Mouse (Mus musculus): ENCODE measurements around the gene Zc3h12c. TPM values are rescaled to one million over a fixed set of nuclear protein-coding genes. Genes with fewer than 3 reads are reported as not detected.

The Zc3h12c gene
- polyA plus RNA-seq, 1 experiment from 2014 or later, result 9.9 TPM

- WGBS, result 94% methylated on average over 4 of the region's 4 CpGs
Observed at GRCm38 (mm10) chr9:52190907-52191306, 22.5 kb upstream of the Zc3h12c start.

GRCm38 (mm10) chr9:52188106-52188505, 19.7 kb upstream of the Zc3h12c start:
- Histone ChIP-seq H3K27ac (ENCODE audit: low read depth, low read length) (peak overlapping the region; percentile 52; the same call in 1 of the 2 replicates), H3K4me1 (ENCODE audit: control insufficient read depth, insufficient read depth, low read length) (0 out of 2 replicates have a peak, but pooled peaks cover 2% of the 10 kb centered on the region), H3K4me3 (ENCODE audit: low read depth, low read length) (no peak overlapping the region), H3K36me3 (ENCODE audit: control insufficient read depth, insufficient read depth, low read length) (no peaks in the 10 kb centered on the region), H3K9me3 (replicated peaks; ENCODE audit: control insufficient read depth, low read length) (no peaks in the 10 kb centered on the region), H3K4me2 (ENCODE audit: low read length) (peak overlapping the region; percentile 24), H3K27me3 (replicated peaks; ENCODE audit: control insufficient read depth, insufficient read depth, low read length) (no peaks in the 10 kb centered on the region), H3K9ac (ENCODE audit: low read length) (peak overlapping the region; percentile 29; the same call in 1 of the 2 replicates)
- WGBS, result 5% methylated on average over 8 of the region's 8 CpGs
- DNase-seq (ENCODE audit: low spot score) (peak; percentile 79), ATAC-seq (peak; percentile 93)

More at GRCm38 (mm10) chr9:52190907-52191306, 22.5 kb upstream of the Zc3h12c start:
- Histone ChIP-seq H3K4me3 (ENCODE audit: low read depth, low read length) (no peak overlapping the region), H3K4me2 (ENCODE audit: low read length) (no peak overlapping the region), H3K27me3 (replicated peaks; ENCODE audit: control insufficient read depth, insufficient read depth, low read length) (no peaks in the 10 kb centered on the region), H3K27ac (ENCODE audit: low read depth, low read length) (no peak overlapping the region), H3K9ac (ENCODE audit: low read length) (no peak overlapping the region), H3K36me3 (ENCODE audit: control insufficient read depth, insufficient read depth, low read length) (no peaks in the 10 kb centered on the region), H3K4me1 (ENCODE audit: control insufficient read depth, insufficient read depth, low read length) (0 out of 2 replicates have a peak, but pooled peaks cover 2% of the 10 kb centered on the region), H3K9me3 (replicated peaks; ENCODE audit: control insufficient read depth, low read length) (no peaks in the 10 kb centered on the region)
- DNase-seq (ENCODE audit: low spot score) (no peak), ATAC-seq (no peak)

- Histone ChIP-seq H3K9ac (ENCODE audit: low read length) (no peak overlapping the region), H3K36me3 (ENCODE audit: control insufficient read depth, insufficient read depth, low read length) (no peaks in the 10 kb centered on the region), H3K4me3 (ENCODE audit: low read depth, low read length) (no peak overlapping the region), H3K9me3 (replicated peaks; ENCODE audit: control insufficient read depth, low read length) (no peaks in the 10 kb centered on the region), H3K4me1 (ENCODE audit: control insufficient read depth, insufficient read depth, low read length) (0 out of 2 replicates have a peak, but pooled peaks cover 2% of the 10 kb centered on the region), H3K4me2 (ENCODE audit: low read length) (no peak overlapping the region), H3K27me3 (replicated peaks; ENCODE audit: control insufficient read depth, insufficient read depth, low read length) (no peaks in the 10 kb centered on the region), H3K27ac (ENCODE audit: low read depth, low read length) (no peak overlapping the region)
- WGBS, result 79% methylated on average over 3 of the region's 3 CpGs
- ATAC-seq (no peak), DNase-seq (ENCODE audit: low spot score) (no peak)
Observed at GRCm38 (mm10) chr9:52186296-52186941, 18.0 kb upstream of the Zc3h12c start.

GRCm38 (mm10) chr9:52181419-52181818, 13.0 kb upstream of the Zc3h12c start:
- Histone ChIP-seq H3K27me3 (replicated peaks; ENCODE audit: control insufficient read depth, insufficient read depth, low read length) (no peaks in the 10 kb centered on the region), H3K4me1 (ENCODE audit: control insufficient read depth, insufficient read depth, low read length) (no peaks in the 10 kb centered on the region), H3K9ac (ENCODE audit: low read length) (no peak overlapping the region), H3K4me3 (ENCODE audit: low read depth, low read length) (no peak overlapping the region), H3K27ac (ENCODE audit: low read depth, low read length) (no peak overlapping the region), H3K36me3 (ENCODE audit: control insufficient read depth, insufficient read depth, low read length) (no peaks in the 10 kb centered on the region), H3K9me3 (replicated peaks; ENCODE audit: control insufficient read depth, low read length) (no peaks in the 10 kb centered on the region), H3K4me2 (ENCODE audit: low read length) (no peak overlapping the region)
- WGBS, result 85% methylated on average over 2 of the region's 2 CpGs
- DNase-seq (ENCODE audit: low spot score) (no peak), ATAC-seq (no peak)

GRCm38 (mm10) chr9:52180851-52181250, 12.5 kb upstream of the Zc3h12c start:
- no peaks in the 10 kb centered on the region for H3K9me3 ChIP-seq (replicated peaks; ENCODE audit: control insufficient read depth, low read length)
- H3K4me2 ChIP-seq (ENCODE audit: low read length), result no peak overlapping the region
- 89% methylated on average over 6 of the region's 6 CpGs for WGBS
- H3K4me1 ChIP-seq (ENCODE audit: control insufficient read depth, insufficient read depth, low read length), result no peaks in the 10 kb centered on the region
- no peak for DNase-seq (ENCODE audit: low spot score)
- H3K36me3 ChIP-seq (ENCODE audit: control insufficient read depth, insufficient read depth, low read length), result no peaks in the 10 kb centered on the region
- no peaks in the 10 kb centered on the region for H3K27me3 ChIP-seq (replicated peaks; ENCODE audit: control insufficient read depth, insufficient read depth, low read length)
- ATAC-seq, result no peak
- no peak overlapping the region for H3K4me3 ChIP-seq (ENCODE audit: low read depth, low read length)
- no peak overlapping the region for H3K9ac ChIP-seq (ENCODE audit: low read length)
- H3K27ac ChIP-seq (ENCODE audit: low read depth, low read length), result no peak overlapping the region

- Histone ChIP-seq H3K36me3 (ENCODE audit: control insufficient read depth, insufficient read depth, low read length) (no peaks in the 10 kb centered on the region), H3K4me1 (ENCODE audit: control insufficient read depth, insufficient read depth, low read length) (no peaks in the 10 kb centered on the region), H3K27me3 (replicated peaks; ENCODE audit: control insufficient read depth, insufficient read depth, low read length) (no peaks in the 10 kb centered on the region), H3K9me3 (replicated peaks; ENCODE audit: control insufficient read depth, low read length) (no peaks in the 10 kb centered on the region), H3K4me3 (ENCODE audit: low read depth, low read length) (no peak overlapping the region), H3K9ac (ENCODE audit: low read length) (no peak overlapping the region), H3K4me2 (ENCODE audit: low read length) (no peak overlapping the region), H3K27ac (ENCODE audit: low read depth, low read length) (no peak overlapping the region)
- DNase-seq (ENCODE audit: low spot score), result no peak
- no peak for ATAC-seq
- 92% methylated on average over 4 of the region's 4 CpGs for WGBS
Observed at GRCm38 (mm10) chr9:52175257-52175859, 7.0 kb upstream of the Zc3h12c start.

GRCm38 (mm10) chr9:52174671-52175111, 6.3 kb upstream of the Zc3h12c start:
- no peaks in the 10 kb centered on the region for H3K4me1 ChIP-seq (ENCODE audit: control insufficient read depth, insufficient read depth, low read length)
- H3K36me3 ChIP-seq (ENCODE audit: control insufficient read depth, insufficient read depth, low read length), result no peaks in the 10 kb centered on the region
- H3K27me3 ChIP-seq (replicated peaks; ENCODE audit: control insufficient read depth, insufficient read depth, low read length), result no peaks in the 10 kb centered on the region
- no peak overlapping the region for H3K4me3 ChIP-seq (ENCODE audit: low read depth, low read length)
- H3K27ac ChIP-seq (ENCODE audit: low read depth, low read length), result no peak overlapping the region
- no peak overlapping the region for H3K9ac ChIP-seq (ENCODE audit: low read length)
- H3K4me2 ChIP-seq (ENCODE audit: low read length), result no peak overlapping the region
- no peak for ATAC-seq
- WGBS, result 87% methylated on average over 4 of the region's 4 CpGs
- DNase-seq (ENCODE audit: low spot score), result no peak
- no peaks in the 10 kb centered on the region for H3K9me3 ChIP-seq (replicated peaks; ENCODE audit: control insufficient read depth, low read length)

- Histone ChIP-seq H3K9me3 (replicated peaks; ENCODE audit: control insufficient read depth, low read length) (no peaks in the 10 kb centered on the region), H3K4me3 (ENCODE audit: low read depth, low read length) (no peak overlapping the region), H3K9ac (ENCODE audit: low read length) (no peak overlapping the region), H3K27me3 (replicated peaks; ENCODE audit: control insufficient read depth, insufficient read depth, low read length) (no peaks in the 10 kb centered on the region), H3K4me2 (ENCODE audit: low read length) (no peak overlapping the region), H3K4me1 (ENCODE audit: control insufficient read depth, insufficient read depth, low read length) (peaks cover 5% of the 10 kb centered on the region; the same call in 1 of the 2 replicates), H3K36me3 (ENCODE audit: control insufficient read depth, insufficient read depth, low read length) (no peaks in the 10 kb centered on the region), H3K27ac (ENCODE audit: low read depth, low read length) (no peak overlapping the region)
- 93% methylated on average over 2 of the region's 2 CpGs for WGBS
- DNase-seq (ENCODE audit: low spot score), result no peak
- no peak for ATAC-seq
Observed at GRCm38 (mm10) chr9:52173937-52174336, 5.6 kb upstream of the Zc3h12c start.

GRCm38 (mm10) chr9:52172550-52172949, 4.2 kb upstream of the Zc3h12c start:
- H3K9me3 ChIP-seq (replicated peaks; ENCODE audit: control insufficient read depth, low read length), result no peaks in the 10 kb centered on the region
- H3K9ac ChIP-seq (ENCODE audit: low read length), result no peak overlapping the region
- no peak overlapping the region for H3K4me2 ChIP-seq (ENCODE audit: low read length)
- H3K4me3 ChIP-seq (ENCODE audit: low read depth, low read length), result no peak overlapping the region
- WGBS, result 79% methylated on average over 7 of the region's 7 CpGs
- H3K27me3 ChIP-seq (replicated peaks; ENCODE audit: control insufficient read depth, insufficient read depth, low read length), result no peaks in the 10 kb centered on the region
- H3K27ac ChIP-seq (ENCODE audit: low read depth, low read length), result no peak overlapping the region
- no peak for ATAC-seq
- DNase-seq (ENCODE audit: low spot score), result no peak
- no peaks in the 10 kb centered on the region for H3K36me3 ChIP-seq (ENCODE audit: control insufficient read depth, insufficient read depth, low read length)
- H3K4me1 ChIP-seq (ENCODE audit: control insufficient read depth, insufficient read depth, low read length), result peaks cover 6% of the 10 kb centered on the region; the same call in 1 of the 2 replicates
